Mouse (Mus musculus): ENCODE measurements around the gene Cd200r4.
"Not testable (repeated sequence)": the region's sequence is repeated elsewhere in the genome, so short reads cannot be mapped to it uniquely, and the experiment has no call there.

Gene Cd200r4

DNA sequence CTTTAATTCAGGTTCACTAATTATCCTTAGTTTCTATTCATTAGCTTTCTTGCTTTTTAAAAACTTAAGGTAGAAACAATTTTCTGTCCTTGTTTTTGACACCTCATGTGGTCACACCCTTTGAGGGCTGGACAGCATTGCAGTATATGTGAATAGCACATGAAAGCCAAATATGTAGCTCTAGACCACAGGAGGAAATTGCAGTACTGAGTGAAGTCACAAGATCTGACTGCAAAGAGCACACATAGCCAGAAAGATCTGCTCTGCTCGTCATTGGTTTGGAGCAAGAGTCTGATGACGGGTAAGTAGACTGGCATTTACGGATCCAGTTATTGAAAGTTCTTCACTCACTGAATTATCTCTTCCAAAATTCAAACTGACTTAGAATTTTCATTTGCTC, at the start of gene Cd200r4:
Gene Cd200r4, plus strand, starts transcription at position 190 of the 400 bp plus-strand sequence.
- DNase-seq (ENCODE audit: low read depth): peak; percentile 90

DNA sequence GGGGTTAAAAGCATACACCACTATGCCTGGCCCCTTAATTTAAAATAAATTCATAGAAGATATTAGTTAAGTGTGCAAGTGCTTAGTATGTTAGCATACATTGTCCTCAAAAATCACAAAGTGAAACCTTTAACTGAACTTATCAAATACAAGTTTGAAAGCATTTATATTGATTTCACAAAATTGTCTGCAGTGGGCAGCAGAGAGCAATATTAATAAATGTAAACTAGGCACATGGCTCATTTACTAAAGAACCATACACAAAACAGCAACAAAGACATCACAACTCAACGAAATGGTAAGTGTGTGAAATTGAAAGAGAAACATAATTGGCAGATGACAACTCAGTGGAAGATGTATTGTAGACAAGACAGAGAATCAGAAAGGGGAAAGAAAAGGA, 49.7 kb upstream of the Cd200r4 start:
- peak; percentile 75 for DNase-seq (ENCODE audit: low read depth)

GRCm38 (mm10) chr16:44765555-44766319, 45.8 kb upstream of the Cd200r4 start, which contains the start of gene Cd200r1:
Gene Cd200r1 (plus strand): TSS chr16:44765736.
- peak; percentile 90 for DNase-seq (ENCODE audit: low read depth)

DNA sequence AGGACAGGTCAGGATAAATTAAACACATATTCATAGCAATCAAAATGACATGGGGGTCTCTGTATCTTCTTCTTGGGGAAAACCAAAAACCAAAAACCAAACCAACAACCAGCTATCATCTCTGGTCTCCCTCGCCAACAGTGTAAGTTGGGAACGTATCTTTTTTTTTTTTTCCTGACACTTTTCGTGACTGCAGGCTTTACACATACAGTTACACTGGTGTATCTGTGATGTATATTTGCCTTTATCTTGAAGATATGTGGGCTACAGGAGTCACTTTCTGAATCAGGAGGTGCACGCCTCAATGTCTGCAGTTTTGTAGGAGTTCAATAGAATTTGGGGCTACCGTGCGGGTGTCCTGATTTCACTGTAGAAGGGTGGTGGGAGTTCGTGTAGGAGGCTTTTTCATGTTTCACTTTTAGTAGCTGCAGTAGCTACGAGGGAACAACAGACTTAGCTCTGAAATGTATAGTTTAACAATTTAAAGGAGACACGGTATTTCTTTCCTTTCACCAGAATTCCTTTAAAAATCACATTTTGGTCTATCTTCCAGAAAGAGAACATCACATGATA, 45.1 kb upstream of the Cd200r4 start:
- peak; percentile 48 for DNase-seq (ENCODE audit: low read depth)

GRCm38 (mm10) chr16:44767506-44767905, 44.0 kb upstream of the Cd200r4 start:
- peak; percentile 78 for DNase-seq (ENCODE audit: low read depth)

- DNase-seq (ENCODE audit: low read depth): peak; percentile 88
Measured at GRCm38 (mm10) chr16:44767967-44768366, 43.6 kb upstream of the Cd200r4 start.

GRCm38 (mm10) chr16:44772577-44772976, 39.0 kb upstream of the Cd200r4 start:
- peak; percentile 76 for DNase-seq (ENCODE audit: low read depth)

GRCm38 (mm10) chr16:44773673-44774072, 37.9 kb upstream of the Cd200r4 start:
- DNase-seq (ENCODE audit: low read depth): peak; percentile 45

GRCm38 (mm10) chr16:44774201-44774600, 37.3 kb upstream of the Cd200r4 start:
- no peak for DNase-seq (ENCODE audit: low read depth)

DNA sequence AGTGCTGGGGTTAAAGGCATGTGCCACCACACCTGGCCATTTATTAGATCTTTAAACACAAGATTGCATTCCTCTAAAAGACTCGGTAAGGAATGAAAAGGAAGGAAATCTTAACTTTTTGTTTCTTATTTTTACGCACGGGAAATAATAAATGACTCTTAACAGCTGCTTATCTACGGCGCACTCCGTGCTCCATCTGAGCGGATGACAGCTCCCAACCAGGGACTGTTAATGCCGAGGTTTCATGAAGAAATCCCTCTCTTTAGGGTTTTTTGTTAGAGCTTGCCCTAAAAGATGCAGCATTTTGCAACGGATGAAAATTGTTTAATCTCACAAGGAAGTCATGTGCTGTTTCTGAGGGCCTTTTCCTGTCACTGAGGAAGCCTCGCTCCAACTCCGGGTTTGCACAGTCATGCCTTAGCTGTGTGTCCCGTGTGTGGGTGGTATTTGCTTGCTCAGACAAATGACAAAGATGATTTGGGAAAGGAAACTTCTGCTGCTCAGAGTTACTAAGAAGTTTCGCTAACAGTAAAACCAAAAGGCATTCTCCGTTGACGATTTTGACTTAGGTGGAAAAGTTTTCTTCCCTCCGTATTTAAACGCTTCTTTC, 32.9 kb upstream of the Cd200r4 start:
- peak; percentile 93 for DNase-seq (ENCODE audit: low read depth)

DNA sequence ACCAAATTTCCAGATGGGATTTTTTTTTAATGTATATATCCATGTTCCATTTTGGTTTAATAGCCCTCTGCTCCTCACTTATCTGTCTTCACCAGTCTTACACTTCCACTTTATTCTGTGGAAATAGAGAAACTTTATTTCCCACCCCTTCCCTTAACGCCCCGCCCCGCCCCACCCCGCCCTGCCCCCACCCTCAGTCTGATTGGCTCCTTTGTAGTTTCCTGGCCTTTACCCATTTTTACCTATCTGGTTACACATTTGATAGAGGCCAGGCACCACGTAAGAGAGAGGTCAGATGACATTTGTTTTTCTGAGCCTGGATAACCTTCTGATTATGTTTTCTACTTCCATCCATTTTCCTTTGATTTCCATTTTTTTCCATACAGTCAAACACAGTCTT, 32.0 kb upstream of the Cd200r4 start:
- DNase-seq (ENCODE audit: low read depth): peak; percentile 63

DNA sequence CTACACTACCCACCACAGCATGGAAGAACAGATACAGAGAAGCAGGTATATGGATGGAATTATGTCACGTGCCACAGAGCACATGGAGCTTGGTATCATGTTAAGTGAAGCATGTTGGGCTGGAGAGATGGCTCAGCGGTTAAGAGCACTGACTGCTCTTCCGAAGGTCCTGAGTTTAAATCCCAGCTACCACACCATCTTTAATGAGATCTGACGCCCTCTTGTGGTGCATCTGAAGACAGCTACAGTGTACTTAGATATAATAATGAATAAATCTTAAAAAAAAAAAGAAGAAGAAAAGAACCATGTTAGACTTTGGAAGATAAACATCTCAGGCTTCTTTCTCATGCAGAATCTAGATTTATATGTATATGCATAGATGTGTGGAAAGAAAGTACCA, 30.8 kb upstream of the Cd200r4 start:
- peak; percentile 56 for DNase-seq (ENCODE audit: low read depth)

DNA sequence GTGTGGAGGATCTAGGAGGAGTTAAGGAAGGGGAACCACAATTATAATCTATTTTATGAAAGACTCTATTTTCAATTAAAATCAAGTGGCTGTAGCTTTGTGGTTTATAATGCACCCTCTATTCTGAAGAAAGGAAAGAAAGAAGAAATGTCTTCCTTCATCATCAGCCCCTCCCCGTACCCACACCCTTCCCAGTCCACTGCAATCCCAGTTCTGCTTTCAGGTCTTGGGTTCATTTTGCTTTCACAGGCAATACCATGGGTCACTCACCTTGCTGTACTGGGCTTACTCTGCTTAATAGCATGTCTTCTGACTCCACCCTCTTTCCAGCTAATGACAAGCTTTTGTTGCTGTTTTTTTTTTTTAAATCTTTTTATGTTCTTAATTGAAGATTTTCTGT, 24.6 kb upstream of the Cd200r4 start:
- DNase-seq (ENCODE audit: low read depth): no peak

GRCm38 (mm10) chr16:44794416-44794815, 17.1 kb upstream of the Cd200r4 start:
- peak; percentile 56 for DNase-seq (ENCODE audit: low read depth)

DNA sequence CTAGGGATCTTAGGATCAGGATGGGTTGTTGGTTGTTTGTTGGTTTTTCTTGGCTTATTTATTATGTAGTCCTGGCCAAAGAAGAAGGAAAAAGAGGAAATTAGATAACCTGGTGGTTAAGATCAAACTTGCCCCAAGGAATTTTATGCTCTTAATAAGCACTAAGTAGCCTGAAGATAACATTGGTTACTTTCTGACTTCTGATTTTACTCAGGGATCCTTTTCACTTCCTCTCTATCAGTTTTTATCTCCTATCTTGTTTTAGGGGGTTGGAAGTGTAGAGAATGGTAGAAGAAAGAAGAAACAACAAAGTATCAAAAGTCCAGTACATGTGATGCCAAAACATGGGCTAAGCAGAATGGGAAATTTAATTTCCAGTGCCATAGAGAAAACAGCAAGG, 5.6 kb upstream of the Cd200r4 start:
- no peak for DNase-seq (ENCODE audit: low read depth)

DNA sequence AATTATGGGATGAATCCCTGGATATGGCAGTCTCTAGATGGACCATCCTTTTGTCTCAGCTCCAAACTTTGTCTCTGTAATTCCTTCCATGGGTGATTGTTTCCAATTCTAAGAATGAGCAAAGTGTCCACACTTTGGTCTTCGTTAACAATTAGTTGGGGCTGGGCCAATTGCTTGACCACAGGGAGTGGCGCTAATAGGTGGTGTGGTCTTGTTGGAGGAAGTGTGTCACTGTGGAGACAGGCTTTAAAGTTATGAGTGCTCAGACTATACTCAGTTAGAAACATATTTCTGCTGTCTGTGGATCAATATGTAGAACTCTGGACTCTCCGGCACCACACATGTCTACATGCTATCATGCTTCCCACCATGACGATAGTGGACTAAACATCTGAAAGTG, 1.3 kb upstream of the Cd200r4 start:
- peak; percentile 82 for DNase-seq (ENCODE audit: low read depth)

DNA sequence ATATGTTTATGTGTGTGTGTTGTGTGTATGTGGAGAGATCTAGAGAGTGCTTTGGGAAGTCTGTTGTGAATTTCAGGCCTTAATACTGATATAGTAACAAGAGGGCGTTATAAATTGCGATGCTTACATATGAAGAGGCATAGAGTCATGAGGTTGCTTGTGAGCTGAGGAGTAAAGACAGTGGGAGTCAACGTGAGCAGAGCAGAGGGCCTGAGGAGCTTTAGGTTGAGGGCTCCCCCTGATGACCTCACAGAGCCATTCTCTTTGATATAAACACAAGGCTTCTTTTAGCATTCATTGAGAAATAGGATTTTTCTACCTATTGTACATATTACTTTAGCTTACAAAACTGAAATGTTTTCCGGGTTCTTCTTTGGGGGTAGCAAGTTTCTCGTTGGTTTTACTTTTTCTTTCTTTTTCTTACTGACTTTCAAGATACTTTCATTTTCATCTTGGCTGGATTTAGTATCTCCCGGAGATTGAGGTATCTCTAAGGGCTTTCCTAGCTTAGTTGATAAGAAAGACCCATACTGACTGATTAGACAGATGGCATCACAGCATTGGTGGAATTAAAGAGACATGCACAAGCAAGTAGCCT, 1.0 kb downstream of the Cd200r4 start:
- peak; percentile 56 for DNase-seq (ENCODE audit: low read depth)

GRCm38 (mm10) chr16:44818010-44818409, 6.5 kb downstream of the Cd200r4 start:
- DNase-seq (ENCODE audit: low read depth): no peak

- peak; percentile 93 for DNase-seq (ENCODE audit: low read depth)
Measured at GRCm38 (mm10) chr16:44820545-44820944, 9.0 kb downstream of the Cd200r4 start.

GRCm38 (mm10) chr16:44832286-44832685, 20.8 kb downstream of the Cd200r4 start:
- DNase-seq (ENCODE audit: low read depth): no peak

DNA sequence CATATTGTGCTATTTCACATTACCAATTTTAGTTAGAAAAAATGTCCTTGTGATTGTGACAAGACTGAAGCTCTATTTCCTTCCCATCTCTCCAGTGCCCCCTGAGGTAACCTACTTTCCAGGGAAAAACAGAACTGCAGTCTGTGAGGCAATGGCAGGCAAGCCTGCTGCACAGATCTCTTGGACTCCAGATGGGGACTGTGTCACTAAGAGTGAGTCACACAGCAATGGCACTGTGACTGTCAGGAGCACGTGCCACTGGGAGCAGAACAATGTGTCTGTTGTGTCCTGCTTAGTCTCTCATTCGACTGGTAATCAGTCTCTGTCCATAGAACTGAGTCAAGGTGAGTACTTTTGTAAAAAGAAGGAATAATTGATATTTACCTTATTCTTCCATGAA, 21.7 kb downstream of the Cd200r4 start:
- not testable (repeated sequence) for DNase-seq (ENCODE audit: low read depth)

- peak; percentile 39 for DNase-seq (ENCODE audit: low read depth)
Measured at GRCm38 (mm10) chr16:44866797-44867196, 55.3 kb downstream of the Cd200r4 start, which contains the start of gene Cd200r2. Gene Cd200r2 (plus strand): TSS chr16:44867097.

GRCm38 (mm10) chr16:44875178-44875577, 63.6 kb downstream of the Cd200r4 start:
- peak; percentile 66 for DNase-seq (ENCODE audit: low read depth)

All from 416B (cell line).